Mouse (Mus musculus): Measurements from ENCODE around the gene Parp14. TPM values are rescaled to one million over a fixed set of nuclear protein-coding genes. Genes with fewer than 3 reads are reported as not detected.

Gene Parp14
- polyA plus RNA-seq, 1 experiment from 2014 or later = 1.9 TPM

- H3K36me3 ChIP-seq (ENCODE audit: control insufficient read depth, insufficient read depth, low read length) = no peaks in the 10 kb centered on the region
- H3K4me2 ChIP-seq (ENCODE audit: low read depth, low read length) = no peak overlapping the region
- H3K27ac ChIP-seq (ENCODE audit: low read length) = no peak overlapping the region
- H3K4me1 ChIP-seq (replicated peaks; ENCODE audit: control insufficient read depth, insufficient read depth, low read length) = peaks cover 5% of the 10 kb centered on the region
- H3K9me3 ChIP-seq (ENCODE audit: control insufficient read depth, low read length) = no peaks in the 10 kb centered on the region
- no peak for ATAC-seq (ENCODE audit: low read depth)
- peaks cover 9% of the 10 kb centered on the region for H3K27me3 ChIP-seq (ENCODE audit: control insufficient read depth, insufficient read depth, low read depth, low read length)
- no peak overlapping the region for H3K4me3 ChIP-seq (ENCODE audit: low read length)
- no peak overlapping the region for H3K9ac ChIP-seq (ENCODE audit: low read length)
- 28% methylated on average over 3 of the region's 3 CpGs for WGBS
Observed at GRCm38 (mm10) chr16:35874416-35874815, 3.1 kb upstream of the Parp14 start.

- peak overlapping the region; percentile 88 for H3K4me2 ChIP-seq (ENCODE audit: low read depth, low read length)
Observed at GRCm38 (mm10) chr16:35872410-35873006, 1.2 kb upstream of the Parp14 start.

GRCm38 (mm10) chr16:35871898-35872297, 554 bp upstream of the Parp14 start:
- Histone ChIP-seq H3K4me3 (ENCODE audit: low read length) (peak overlapping the region; percentile 85), H3K9ac (ENCODE audit: low read length) (peak overlapping the region; percentile 81; the same call in 1 of the 2 replicates), H3K27ac (ENCODE audit: low read length) (no peak overlapping the region), H3K9me3 (ENCODE audit: control insufficient read depth, low read length) (no peaks in the 10 kb centered on the region), H3K4me2 (ENCODE audit: low read depth, low read length) (peak overlapping the region; percentile 88), H3K36me3 (ENCODE audit: control insufficient read depth, insufficient read depth, low read length) (no peaks in the 10 kb centered on the region), H3K27me3 (ENCODE audit: control insufficient read depth, insufficient read depth, low read depth, low read length) (peaks cover 9% of the 10 kb centered on the region), H3K4me1 (replicated peaks; ENCODE audit: control insufficient read depth, insufficient read depth, low read length) (peaks cover 5% of the 10 kb centered on the region)
- no peak for ATAC-seq (ENCODE audit: low read depth)
- 18% methylated on average over 12 of the region's 12 CpGs for WGBS

More at GRCm38 (mm10) chr16:35872410-35873006, 1.2 kb upstream of the Parp14 start:
- Histone ChIP-seq H3K27ac (ENCODE audit: low read length) (no peak overlapping the region), H3K9me3 (ENCODE audit: control insufficient read depth, low read length) (no peaks in the 10 kb centered on the region), H3K36me3 (ENCODE audit: control insufficient read depth, insufficient read depth, low read length) (no peaks in the 10 kb centered on the region), H3K9ac (ENCODE audit: low read length) (no peak overlapping the region), H3K27me3 (ENCODE audit: control insufficient read depth, insufficient read depth, low read depth, low read length) (peaks cover 9% of the 10 kb centered on the region), H3K4me1 (replicated peaks; ENCODE audit: control insufficient read depth, insufficient read depth, low read length) (peaks cover 5% of the 10 kb centered on the region), H3K4me3 (ENCODE audit: low read length) (no peak overlapping the region; the same call in 1 of the 2 replicates)
- 28% methylated on average over 14 of the region's 14 CpGs for WGBS
- ATAC-seq (ENCODE audit: low read depth) = no peak

GRCm38 (mm10) chr16:35870581-35871047, 730 bp downstream of the Parp14 start:
- 4% methylated on average over 12 of the region's 12 CpGs for WGBS
- 0 out of 2 replicates have a peak, but pooled peaks have one; percentile 21 for ATAC-seq (ENCODE audit: low read depth)
- Histone ChIP-seq H3K4me2 (ENCODE audit: low read depth, low read length) (peak overlapping the region; percentile 88), H3K27me3 (ENCODE audit: control insufficient read depth, insufficient read depth, low read depth, low read length) (peaks cover 9% of the 10 kb centered on the region), H3K27ac (ENCODE audit: low read length) (no peak overlapping the region), H3K9me3 (ENCODE audit: control insufficient read depth, low read length) (no peaks in the 10 kb centered on the region), H3K36me3 (ENCODE audit: control insufficient read depth, insufficient read depth, low read length) (no peaks in the 10 kb centered on the region), H3K4me3 (ENCODE audit: low read length) (peak overlapping the region; percentile 85), H3K4me1 (replicated peaks; ENCODE audit: control insufficient read depth, insufficient read depth, low read length) (peaks cover 5% of the 10 kb centered on the region), H3K9ac (ENCODE audit: low read length) (peak overlapping the region; percentile 81)

GRCm38 (mm10) chr16:35869656-35870055, 1.7 kb downstream of the Parp14 start:
- no peak overlapping the region for H3K4me3 ChIP-seq (ENCODE audit: low read length)
- peaks cover 5% of the 10 kb centered on the region for H3K4me1 ChIP-seq (replicated peaks; ENCODE audit: control insufficient read depth, insufficient read depth, low read length)
- no peak overlapping the region for H3K9ac ChIP-seq (ENCODE audit: low read length)
- no peak for ATAC-seq (ENCODE audit: low read depth)
- no peak overlapping the region for H3K27ac ChIP-seq (ENCODE audit: low read length)
- H3K36me3 ChIP-seq (ENCODE audit: control insufficient read depth, insufficient read depth, low read length) = no peaks in the 10 kb centered on the region
- H3K4me2 ChIP-seq (ENCODE audit: low read depth, low read length) = no peak overlapping the region
- H3K9me3 ChIP-seq (ENCODE audit: control insufficient read depth, low read length) = no peaks in the 10 kb centered on the region
- H3K27me3 ChIP-seq (ENCODE audit: control insufficient read depth, insufficient read depth, low read depth, low read length) = peaks cover 9% of the 10 kb centered on the region
- 62% methylated on average over 6 of the region's 6 CpGs for WGBS

- 0 out of 2 replicates have a peak overlapping the region, but pooled peaks have one; percentile 19 for H3K27ac ChIP-seq (ENCODE audit: low read length)
- peak overlapping the region; percentile 25; the same call in 1 of the 2 replicates for H3K4me3 ChIP-seq (ENCODE audit: low read length)
- WGBS = 28% methylated on average over 3 of the region's 3 CpGs
Observed at GRCm38 (mm10) chr16:35869126-35869525, 2.2 kb downstream of the Parp14 start.

GRCm38 (mm10) chr16:35867726-35868125, 3.6 kb downstream of the Parp14 start:
- WGBS = 60% methylated on average over 11 of the region's 11 CpGs
- no peak overlapping the region for H3K9ac ChIP-seq (ENCODE audit: low read length)
- H3K4me2 ChIP-seq (ENCODE audit: low read depth, low read length) = no peak overlapping the region
- ATAC-seq (ENCODE audit: low read depth) = no peak
- peaks cover 9% of the 10 kb centered on the region for H3K27me3 ChIP-seq (ENCODE audit: control insufficient read depth, insufficient read depth, low read depth, low read length)
- H3K9me3 ChIP-seq (ENCODE audit: control insufficient read depth, low read length) = no peaks in the 10 kb centered on the region
- H3K36me3 ChIP-seq (ENCODE audit: control insufficient read depth, insufficient read depth, low read length) = no peaks in the 10 kb centered on the region
- no peak overlapping the region for H3K27ac ChIP-seq (ENCODE audit: low read length)
- peaks cover 5% of the 10 kb centered on the region for H3K4me1 ChIP-seq (replicated peaks; ENCODE audit: control insufficient read depth, insufficient read depth, low read length)
- no peak overlapping the region for H3K4me3 ChIP-seq (ENCODE audit: low read length)

More at GRCm38 (mm10) chr16:35869126-35869525, 2.2 kb downstream of the Parp14 start:
- ATAC-seq (ENCODE audit: low read depth) = no peak
- H3K27me3 ChIP-seq (ENCODE audit: control insufficient read depth, insufficient read depth, low read depth, low read length) = peaks cover 9% of the 10 kb centered on the region
- peaks cover 5% of the 10 kb centered on the region for H3K4me1 ChIP-seq (replicated peaks; ENCODE audit: control insufficient read depth, insufficient read depth, low read length)
- no peak overlapping the region for H3K9ac ChIP-seq (ENCODE audit: low read length)
- H3K4me2 ChIP-seq (ENCODE audit: low read depth, low read length) = peak overlapping the region; percentile 34
- no peaks in the 10 kb centered on the region for H3K9me3 ChIP-seq (ENCODE audit: control insufficient read depth, low read length)
- no peaks in the 10 kb centered on the region for H3K36me3 ChIP-seq (ENCODE audit: control insufficient read depth, insufficient read depth, low read length)

GRCm38 (mm10) chr16:35862057-35862456, 9.3 kb downstream of the Parp14 start:
- no peak overlapping the region for H3K9ac ChIP-seq (ENCODE audit: low read length)
- H3K4me3 ChIP-seq (ENCODE audit: low read length) = no peak overlapping the region
- H3K36me3 ChIP-seq (ENCODE audit: control insufficient read depth, insufficient read depth, low read length) = no peaks in the 10 kb centered on the region
- WGBS = 70% methylated on average over 1 of the region's 1 CpGs
- H3K27me3 ChIP-seq (ENCODE audit: control insufficient read depth, insufficient read depth, low read depth, low read length) = no peaks in the 10 kb centered on the region
- no peak overlapping the region for H3K27ac ChIP-seq (ENCODE audit: low read length)
- no peaks in the 10 kb centered on the region for H3K4me1 ChIP-seq (replicated peaks; ENCODE audit: control insufficient read depth, insufficient read depth, low read length)
- no peaks in the 10 kb centered on the region for H3K9me3 ChIP-seq (ENCODE audit: control insufficient read depth, low read length)
- ATAC-seq (ENCODE audit: low read depth) = no peak
- no peak overlapping the region for H3K4me2 ChIP-seq (ENCODE audit: low read depth, low read length)

- Histone ChIP-seq H3K9ac (ENCODE audit: low read length) (no peak overlapping the region), H3K36me3 (ENCODE audit: control insufficient read depth, insufficient read depth, low read length) (no peaks in the 10 kb centered on the region), H3K4me1 (replicated peaks; ENCODE audit: control insufficient read depth, insufficient read depth, low read length) (no peaks in the 10 kb centered on the region), H3K4me3 (ENCODE audit: low read length) (no peak overlapping the region), H3K4me2 (ENCODE audit: low read depth, low read length) (no peak overlapping the region), H3K27me3 (ENCODE audit: control insufficient read depth, insufficient read depth, low read depth, low read length) (no peaks in the 10 kb centered on the region), H3K27ac (ENCODE audit: low read length) (no peak overlapping the region), H3K9me3 (ENCODE audit: control insufficient read depth, low read length) (no peaks in the 10 kb centered on the region)
- peak; percentile 43; the same call in 1 of the 2 replicates for ATAC-seq (ENCODE audit: low read depth)
- WGBS = 47% methylated on average over 16 of the region's 16 CpGs
Observed at GRCm38 (mm10) chr16:35860236-35860635, 11.1 kb downstream of the Parp14 start.
